Mouse (Mus musculus) gonadal fat pad, adult 2 months (tissue): ENCODE measurements around the gene Spata2l. TPM values are rescaled to one million over a fixed set of nuclear protein-coding genes. Genes with fewer than 3 reads are reported as not detected.
"Not testable (repeated sequence)": the region's sequence is repeated elsewhere in the genome, so short reads cannot be mapped to it uniquely, and the experiment has no call there.

ENCODE experiments used
- DNase-seq: peaks from one replicate; pipeline ENCODE4 v3.0.0-alpha.2; 2012; ENCODE audit warnings: low read depth
- polyA plus RNA-seq: library from polyadenylated mRNA; depleted of rRNA; stranded (reverse); fragments of >200 nt; gene quantifications from 2 replicates; pipeline ENCODE4 v1.2.3, GENCODE M21; 2012; rRNA removed

Gene Spata2l
- polyA plus RNA-seq, 1 experiment = 13.3 TPM

DNA sequence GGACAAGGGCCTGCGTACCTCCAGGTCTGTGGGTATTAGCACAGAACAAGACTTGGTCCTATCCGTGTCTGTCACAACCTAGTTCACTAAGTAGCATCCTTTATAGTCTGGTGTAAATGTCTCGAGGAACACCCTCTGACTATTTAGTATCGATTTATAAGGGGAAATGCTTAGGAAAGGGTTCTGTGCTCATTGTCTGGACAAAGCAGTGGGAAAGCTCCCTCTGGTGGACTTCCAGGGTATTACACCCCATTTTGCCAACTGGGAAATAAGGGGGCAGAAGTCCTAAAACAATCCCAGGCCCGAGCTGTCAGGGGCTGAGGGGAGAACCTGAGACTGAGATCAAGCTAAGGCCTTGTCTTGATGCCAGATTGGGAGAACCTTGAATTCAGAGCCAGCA is 33.7 kb downstream of the Spata2l start:
- no peak for DNase-seq

DNA sequence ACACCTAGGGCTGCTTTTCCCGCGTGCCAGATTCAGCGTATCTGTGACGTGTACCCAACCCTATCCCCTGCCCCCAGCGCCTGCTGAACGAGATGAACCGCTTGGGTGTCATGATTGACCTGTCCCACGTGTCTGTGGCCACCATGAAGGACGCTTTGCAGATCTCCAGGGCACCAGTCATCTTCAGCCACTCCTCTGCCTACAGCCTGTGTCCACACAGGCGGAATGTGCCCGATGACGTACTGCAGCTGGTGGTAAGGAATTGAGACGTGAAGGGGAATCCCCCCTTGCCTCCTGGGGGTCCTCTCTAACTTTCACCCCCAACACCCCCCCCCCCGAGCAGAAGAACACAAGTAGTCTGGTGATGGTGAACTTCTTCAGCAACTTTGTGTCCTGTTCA is 36.2 kb downstream of the Spata2l start:
- no peak for DNase-seq

DNA sequence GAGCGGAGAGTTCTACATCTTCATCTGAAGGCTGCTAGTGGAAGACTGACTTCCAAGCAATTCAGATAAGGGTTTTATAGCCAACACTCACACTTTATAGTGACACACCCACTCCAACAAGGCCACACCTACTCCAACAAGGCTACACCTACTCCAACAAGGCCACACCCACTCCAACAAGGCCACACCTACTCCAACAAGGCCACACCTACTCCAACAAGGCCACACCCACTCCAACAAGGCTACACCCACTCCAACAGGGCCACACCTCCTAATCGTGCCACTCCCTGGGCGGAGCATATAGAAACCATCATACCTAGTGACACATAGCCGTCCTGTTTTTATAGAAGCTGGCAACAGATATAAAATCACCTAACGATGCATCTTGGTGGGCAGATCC is 39.0 kb downstream of the Spata2l start:
- not testable (repeated sequence) for DNase-seq

DNA sequence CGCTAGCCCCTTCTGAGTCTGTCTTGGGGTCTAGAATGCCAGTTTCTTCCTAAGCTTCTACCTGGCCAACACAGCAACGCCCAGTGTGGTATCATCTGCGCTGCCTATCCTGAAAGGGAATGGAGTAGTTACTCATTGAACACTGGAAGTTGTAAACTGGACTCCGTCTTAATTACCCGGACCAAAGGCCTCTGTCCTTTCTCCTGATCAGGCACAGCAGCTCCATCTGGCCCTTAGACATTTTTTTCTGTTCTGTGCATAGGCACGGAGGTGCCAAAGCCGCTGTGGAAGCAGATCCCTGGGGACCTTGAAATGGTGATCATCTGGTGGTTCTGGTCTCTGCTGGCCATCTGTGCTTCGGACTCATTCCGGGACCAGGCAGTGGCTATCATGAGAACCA is 42.3 kb downstream of the Spata2l start:
- no peak for DNase-seq

DNA sequence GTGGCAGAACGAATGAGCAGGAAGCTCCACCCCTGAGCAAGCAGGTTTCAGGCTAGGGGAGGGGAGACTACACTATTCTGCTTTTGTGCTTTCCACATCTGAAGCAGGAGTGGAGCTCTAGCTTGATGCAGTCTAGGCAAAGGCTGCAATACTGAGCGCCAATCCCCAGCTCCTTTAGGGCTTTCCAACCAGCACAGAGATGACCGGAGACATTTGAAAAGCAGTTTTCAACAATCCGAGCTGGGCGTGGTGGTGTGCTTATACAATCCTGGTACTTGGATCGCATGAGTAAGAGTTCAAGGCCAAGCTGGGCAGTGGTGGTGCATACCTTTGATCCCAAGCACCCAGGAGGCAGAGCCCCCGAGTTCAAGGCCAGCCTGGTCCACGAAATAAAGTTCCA is 44.1 kb downstream of the Spata2l start:
- DNase-seq = no peak

DNA sequence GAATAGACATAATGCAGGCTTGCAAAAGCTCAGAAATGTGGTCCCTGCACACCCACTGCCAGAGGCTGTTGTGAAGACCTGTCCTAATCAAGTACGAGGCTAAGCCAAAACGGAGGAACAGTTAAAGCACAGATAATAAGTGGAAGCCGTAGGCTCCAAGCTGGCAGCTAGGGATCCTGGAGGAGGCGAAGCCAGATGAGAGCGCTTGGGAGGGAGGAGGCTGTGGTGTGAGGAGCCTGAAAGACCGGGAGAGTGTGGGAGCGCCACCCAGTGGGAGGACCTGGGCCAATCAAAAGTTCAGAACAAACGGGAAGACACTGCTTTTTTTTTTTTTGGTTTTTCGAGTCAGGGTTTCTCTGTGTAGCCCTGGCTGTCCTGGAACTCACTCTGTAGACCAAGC is 45.4 kb downstream of the Spata2l start:
- DNase-seq = peak; percentile 84

DNA sequence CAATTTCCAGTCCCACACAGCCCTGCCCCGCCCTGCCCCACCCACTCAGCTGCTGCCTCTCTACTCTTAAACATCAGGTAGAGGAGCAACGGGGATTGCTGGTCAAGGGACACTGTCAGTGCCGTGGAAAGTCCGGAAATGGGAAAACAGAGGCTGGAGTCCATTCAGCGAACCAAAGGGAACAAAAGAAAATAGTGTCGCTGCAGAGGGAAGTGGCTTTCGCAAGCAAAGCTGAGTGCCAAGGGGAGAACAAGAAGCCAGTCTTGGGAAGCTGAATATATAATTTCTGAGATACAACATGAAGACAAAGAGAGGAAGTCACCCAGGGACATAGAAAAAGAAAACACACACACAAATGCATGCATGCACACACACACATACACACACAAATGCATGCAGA is 47.2 kb downstream of the Spata2l start:
- no peak for DNase-seq

DNA sequence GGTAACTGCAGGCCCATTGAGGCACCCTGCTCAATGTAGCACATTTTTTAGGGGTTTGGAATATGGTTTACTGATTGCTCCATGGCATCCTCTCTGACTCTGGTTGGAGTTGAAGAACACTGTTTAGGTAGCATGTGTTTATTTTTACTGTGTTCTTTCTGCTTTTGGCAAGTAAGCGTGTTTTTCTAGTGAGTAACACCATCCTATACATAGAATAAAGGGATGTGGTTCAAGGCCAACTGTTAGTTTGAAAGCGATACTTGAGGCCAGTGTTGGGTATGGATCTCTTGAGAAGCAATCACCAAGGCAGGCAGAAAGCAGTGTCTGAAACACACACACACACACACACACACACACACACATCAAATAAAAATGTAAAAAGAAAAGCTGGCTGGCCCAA is 48.0 kb downstream of the Spata2l start:
- no peak for DNase-seq

DNA sequence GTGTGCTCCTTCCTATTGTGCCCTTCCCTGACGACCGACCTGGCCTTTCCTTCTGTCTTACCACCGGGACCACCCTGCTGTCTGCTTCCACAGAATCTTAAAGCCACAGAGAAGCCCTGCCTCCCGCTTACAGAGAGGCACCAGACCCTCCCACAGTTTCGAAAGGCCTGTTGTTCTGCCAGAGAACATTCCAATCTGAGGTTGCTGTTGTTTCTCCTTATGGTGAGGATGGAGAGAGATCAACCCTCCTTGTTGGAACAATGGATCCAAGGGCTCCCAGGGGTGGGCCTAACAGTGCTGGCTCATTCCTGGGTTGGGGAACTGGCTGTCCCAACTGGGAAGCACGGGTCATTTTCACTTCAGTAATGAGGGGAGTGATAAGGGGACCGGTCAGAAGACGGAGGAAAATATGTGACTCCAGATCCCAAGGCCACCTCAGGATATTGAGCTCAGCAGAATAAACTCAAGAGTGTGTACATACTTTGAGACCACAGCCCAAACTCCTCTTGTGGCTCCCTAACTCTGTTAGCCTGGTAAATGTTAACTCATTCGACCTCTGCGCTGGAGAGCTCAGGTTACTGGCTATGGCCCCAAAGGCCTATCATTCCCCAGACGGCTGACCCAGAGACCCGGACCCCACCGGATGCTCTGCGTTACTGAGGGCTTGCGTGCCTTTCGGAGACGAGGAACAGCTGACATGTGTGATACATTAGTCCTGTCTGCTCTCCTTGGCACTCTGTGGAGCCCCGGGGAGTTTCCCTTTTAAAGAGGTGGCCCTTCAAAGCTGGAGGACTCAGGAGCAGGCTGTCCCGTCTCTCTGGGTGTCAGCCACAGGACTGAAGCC is 50.2 kb downstream of the Spata2l start, which contains the start of gene Dpep1:
Gene Dpep1 (plus strand): TSS at position 677 of the 844 bp plus-strand sequence.
- no peak for DNase-seq

DNA sequence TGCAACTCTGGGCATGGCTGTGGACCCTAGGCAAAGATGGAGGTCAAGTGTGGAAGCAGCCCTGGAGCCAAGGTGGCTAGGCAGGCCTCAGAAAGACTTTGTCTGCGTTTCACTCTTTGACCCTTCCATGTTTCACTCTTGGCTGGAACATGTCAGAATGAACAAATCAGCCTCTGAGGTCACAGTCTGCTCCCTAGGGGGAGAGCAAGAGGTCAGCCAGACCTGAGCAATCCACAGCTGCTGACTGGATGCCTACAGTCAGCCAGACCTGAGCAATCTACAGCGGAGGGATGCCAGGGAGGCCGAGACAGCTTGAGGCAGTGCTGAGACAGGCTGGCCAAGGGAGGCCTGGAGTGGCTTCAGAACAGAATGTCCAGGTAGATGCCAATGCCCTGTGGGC is 54.6 kb downstream of the Spata2l start:
- no peak for DNase-seq

Other genes starting within 250 kb of the Spata2l start
- gene Ankrd11, start 194.0 kb downstream of the Spata2l start, polyA plus RNA-seq = 48.7 and 53.0 TPM in 2 replicates
- 113 and 128 TPM in 2 replicates for gene Spg7, start 173.3 kb downstream of the Spata2l start, polyA plus RNA-seq
- 1,855 and 2,227 TPM in 2 replicates for gene Rpl13, start 133.9 kb downstream of the Spata2l start, polyA plus RNA-seq
- gene Cpne7, start 118.9 kb downstream of the Spata2l start, polyA plus RNA-seq = 3.7 and 6.1 TPM in 2 replicates
- gene Sult5a1, start 77.9 kb downstream of the Spata2l start, polyA plus RNA-seq = 73.5 and 81.9 TPM in 2 replicates
- 94.5 and 111 TPM in 2 replicates for gene Dpep1, start 50.0 kb downstream of the Spata2l start, polyA plus RNA-seq
- gene Chmp1a, start 23.5 kb downstream of the Spata2l start, polyA plus RNA-seq = 126 and 136 TPM in 2 replicates
- gene Spata33, start 23.4 kb downstream of the Spata2l start, polyA plus RNA-seq = 3.4 and 6.6 TPM in 2 replicates
- gene Cdk10, start 11.4 kb downstream of the Spata2l start, polyA plus RNA-seq = 58.8 and 64.5 TPM in 2 replicates
- 30.5 and 35.1 TPM in 2 replicates for gene Zfp276, start 18.0 kb upstream of the Spata2l start, polyA plus RNA-seq
- 54.0 and 57.9 TPM in 2 replicates for gene Vps9d1, start 18.1 kb upstream of the Spata2l start, polyA plus RNA-seq
- 81.8 and 123 TPM in 2 replicates for gene Fanca, start 82.3 kb upstream of the Spata2l start, polyA plus RNA-seq
- gene Spire2, start 96.5 kb upstream of the Spata2l start, polyA plus RNA-seq = 2.6 and 2.7 TPM in 2 replicates
- gene Tcf25, start 137.5 kb upstream of the Spata2l start, polyA plus RNA-seq = 207 and 223 TPM in 2 replicates
- not detected in 2 replicates for gene Mc1r, start 170.9 kb upstream of the Spata2l start, polyA plus RNA-seq
- 0.42 and 0.97 TPM in 2 replicates for gene Tubb3, start 175.2 kb upstream of the Spata2l start, polyA plus RNA-seq
- gene Def8, start 187.3 kb upstream of the Spata2l start, polyA plus RNA-seq = 42.0 and 45.1 TPM in 2 replicates
- 29.6 and 31.1 TPM in 2 replicates for gene Afg3l1, start 241.7 kb upstream of the Spata2l start, polyA plus RNA-seq